Mouse (Mus musculus) forebrain, embryonic 11.5 days (tissue): Measurements from ENCODE around the gene Entpd6. TPM values are rescaled to one million over a fixed set of nuclear protein-coding genes. Genes with fewer than 3 reads are reported as not detected.
A peak's percentile ranks its signal among the peaks of the same experiment; 100 is the strongest.

ENCODE experiments used
- ATAC-seq: fragments of 200-750 bp; cut with Nextera tagmentation; replicated peaks from 2 replicates; pipeline ENCODE4 v1.8.0; 2017; ENCODE audit warnings: moderate TSS enrichment; ENCODE audit not compliant: low FRiP score
- DNase-seq: peaks from one replicate; pipeline ENCODE4 v3.0.0-alpha.2; 2017; ENCODE audit warnings: low spot score
- H3K27ac ChIP-seq: fragments of 300-500 bp; sonication (generic); 2 replicates; pipeline ENCODE4 v1.5.1; 2014; ENCODE audit warnings: low read depth, low read length
- H3K27me3 ChIP-seq: fragments of 300-500 bp; sonication (generic); 2 replicates; pipeline ENCODE4 v1.6.1; 2014; ENCODE audit warnings: mild to moderate bottlenecking, low read length, mixed read lengths; ENCODE audit not compliant: control insufficient read depth, insufficient read depth
- H3K36me3 ChIP-seq: fragments of 300-500 bp; sonication (generic); 2 replicates; pipeline ENCODE4 v1.6.1; 2014; ENCODE audit warnings: mild to moderate bottlenecking, low read length, moderate library complexity, mixed read lengths; ENCODE audit not compliant: control insufficient read depth, insufficient read depth
- H3K4me1 ChIP-seq: fragments of 300-500 bp; sonication (generic); replicated peaks from 2 replicates; pipeline ENCODE4 v1.6.1; 2014; ENCODE audit warnings: low read length, mixed read lengths; ENCODE audit not compliant: control insufficient read depth, insufficient read depth
- H3K4me2 ChIP-seq: fragments of 300-500 bp; sonication (generic); 2 replicates; pipeline ENCODE4 v1.6.1; 2014; ENCODE audit warnings: low read depth, mild to moderate bottlenecking, low read length, moderate library complexity, mixed read lengths; ENCODE audit not compliant: severe bottlenecking
- H3K4me3 ChIP-seq: fragments of 300-500 bp; sonication (generic); 2 replicates; pipeline ENCODE4 v1.5.1; 2014; ENCODE audit warnings: low read depth, low read length
- H3K9ac ChIP-seq: fragments of 300-500 bp; sonication (generic); 2 replicates; pipeline ENCODE4 v1.6.1; 2014; ENCODE audit warnings: low read length
- H3K9me3 ChIP-seq: fragments of 300-500 bp; sonication (generic); 2 replicates; pipeline ENCODE4 v1.6.1; 2016; ENCODE audit warnings: low read length, mixed read lengths; ENCODE audit not compliant: control insufficient read depth
- WGBS: fragments of 180-500 bp; shearing (Covaris S2); extraction: QIAGEN DNeasy Blood & Tissue Kit; methylation state at CpG from one replicate; pipeline ENCODE4 v1.1.7; 2014; 5-methylcytosine and 5-hydroxymethylcytosine counted together
- polyA plus RNA-seq: library from polyadenylated mRNA; unstranded; fragments of >200 nt; fragmentation: Nextera tagmentation; extraction: Ambion mirVana; gene quantifications from 2 replicates; pipeline ENCODE4 v1.2.1, GENCODE M21; 2014

Entpd6 gene
- 27.0 and 28.8 TPM in 2 replicates for polyA plus RNA-seq

GRCm38 (mm10) chr2:150748854-150749253, at the start of gene Entpd6:
Entpd6 (plus strand) TSS chr2:150749042.
- ATAC-seq: peak; percentile 97
- WGBS: 0% methylated on average over 30 of the region's 30 CpGs
- peak; percentile 97 for DNase-seq
- Histone ChIP-seq H3K4me3 (peak within 1 kb of the TSS; percentile 61), H3K4me2 (peak within 1 kb of the TSS; percentile 99), H3K9ac (peak within 1 kb of the TSS; percentile 72), H3K9me3 (no peaks in the 10 kb centered on the region), H3K4me1 (peaks cover 2% of the 10 kb centered on the region; the same call in 1 of the 2 replicates), H3K27me3 (peaks cover 2% of the 10 kb centered on the region; the same call in 1 of the 2 replicates), H3K27ac (0 out of 2 replicates have a peak within 1 kb of the TSS, but pooled peaks have one; percentile 18), H3K36me3 (no peaks in the 10 kb centered on the region)

- Histone ChIP-seq H3K4me3 (no peak overlapping the region), H3K4me1 (no peaks in the 10 kb centered on the region), H3K27me3 (no peaks in the 10 kb centered on the region), H3K27ac (no peak overlapping the region), H3K36me3 (no peaks in the 10 kb centered on the region), H3K9ac (no peak overlapping the region), H3K4me2 (no peak overlapping the region), H3K9me3 (no peaks in the 10 kb centered on the region)
- DNase-seq: no peak
- WGBS: 83% methylated on average over 4 of the region's 4 CpGs
- ATAC-seq: no peak
These were observed 36.6 kb upstream of the Entpd6 start for GRCm38 (mm10) chr2:150712167-150712674.

GRCm38 (mm10) chr2:150735756-150736576, 12.9 kb upstream of the Entpd6 start:
- DNase-seq (peak; percentile 76), ATAC-seq (peak; percentile 97)
- H3K9ac ChIP-seq: no peak overlapping the region
- no peak overlapping the region for H3K27ac ChIP-seq
- H3K4me3 ChIP-seq: no peak overlapping the region
- no peaks in the 10 kb centered on the region; the same call in 1 of the 2 replicates for H3K4me1 ChIP-seq
- no peaks in the 10 kb centered on the region for H3K36me3 ChIP-seq
- no peak overlapping the region for H3K4me2 ChIP-seq
- H3K27me3 ChIP-seq: no peaks in the 10 kb centered on the region
- no peaks in the 10 kb centered on the region for H3K9me3 ChIP-seq
- 22% methylated on average over 11 of the region's 11 CpGs for WGBS

GRCm38 (mm10) chr2:150737881-150738280, 11.0 kb upstream of the Entpd6 start:
- Histone ChIP-seq H3K4me3 (no peak overlapping the region), H3K36me3 (no peaks in the 10 kb centered on the region), H3K27ac (no peak overlapping the region), H3K4me2 (no peak overlapping the region), H3K9me3 (no peaks in the 10 kb centered on the region), H3K27me3 (no peaks in the 10 kb centered on the region), H3K4me1 (no peaks in the 10 kb centered on the region; the same call in 1 of the 2 replicates), H3K9ac (no peak overlapping the region)
- 77% methylated on average over 9 of the region's 9 CpGs for WGBS
- no peak for ATAC-seq
- DNase-seq: no peak

- no peaks in the 10 kb centered on the region for H3K27me3 ChIP-seq
- 71% methylated on average over 10 of the region's 10 CpGs for WGBS
- no peak for ATAC-seq
- no peak overlapping the region for H3K4me2 ChIP-seq
- no peak overlapping the region for H3K4me3 ChIP-seq
- H3K4me1 ChIP-seq: no peaks in the 10 kb centered on the region; the same call in 1 of the 2 replicates
- H3K9ac ChIP-seq: no peak overlapping the region
- no peak for DNase-seq
- no peaks in the 10 kb centered on the region for H3K9me3 ChIP-seq
- no peaks in the 10 kb centered on the region for H3K36me3 ChIP-seq
- no peak overlapping the region for H3K27ac ChIP-seq
These were observed 8.5 kb upstream of the Entpd6 start for GRCm38 (mm10) chr2:150740145-150740841.

- ATAC-seq (0 out of 2 replicates have a peak, but pooled peaks have one; percentile 39), DNase-seq (no peak)
- H3K9ac ChIP-seq: no peak overlapping the region
- no peak overlapping the region for H3K27ac ChIP-seq
- H3K9me3 ChIP-seq: no peaks in the 10 kb centered on the region
- H3K36me3 ChIP-seq: no peaks in the 10 kb centered on the region
- no peak overlapping the region for H3K4me2 ChIP-seq
- no peaks in the 10 kb centered on the region for H3K27me3 ChIP-seq
- 70% methylated on average over 4 of the region's 4 CpGs for WGBS
- no peak overlapping the region for H3K4me3 ChIP-seq
- H3K4me1 ChIP-seq: no peaks in the 10 kb centered on the region
These were observed 7.4 kb upstream of the Entpd6 start for GRCm38 (mm10) chr2:150741405-150741804.

- Histone ChIP-seq H3K9me3 (no peaks in the 10 kb centered on the region), H3K36me3 (no peaks in the 10 kb centered on the region), H3K4me2 (no peak overlapping the region), H3K27ac (no peak overlapping the region), H3K9ac (no peak overlapping the region), H3K4me1 (peaks cover 2% of the 10 kb centered on the region; the same call in 1 of the 2 replicates), H3K4me3 (no peak overlapping the region), H3K27me3 (peaks cover 2% of the 10 kb centered on the region; the same call in 1 of the 2 replicates)
- ATAC-seq (no peak), DNase-seq (no peak)
- whole genome bisulfite sequencing: 77% methylated on average over 7 of the region's 7 CpGs
These were observed 3.8 kb upstream of the Entpd6 start for GRCm38 (mm10) chr2:150745016-150745415.

GRCm38 (mm10) chr2:150749283-150749682, 441 bp downstream of the Entpd6 start:
- no peaks in the 10 kb centered on the region for H3K9me3 ChIP-seq
- peak; percentile 84 for ATAC-seq

More at GRCm38 (mm10) chr2:150749283-150749682, 441 bp downstream of the Entpd6 start:
- no peaks in the 10 kb centered on the region for H3K36me3 ChIP-seq
- peak; percentile 76 for DNase-seq
- peak overlapping the region; percentile 72 for H3K9ac ChIP-seq
- under 1% methylated on average over 24 of the region's 24 CpGs for WGBS
- H3K4me2 ChIP-seq: peak overlapping the region; percentile 99
- peaks cover 2% of the 10 kb centered on the region; the same call in 1 of the 2 replicates for H3K4me1 ChIP-seq
- H3K27ac ChIP-seq: 0 out of 2 replicates have a peak overlapping the region, but pooled peaks have one; percentile 18
- peak overlapping the region; percentile 61 for H3K4me3 ChIP-seq
- peaks cover 2% of the 10 kb centered on the region; the same call in 1 of the 2 replicates for H3K27me3 ChIP-seq
